Mouse (Mus musculus) stomach, postnatal 0 days (tissue): Measurements from ENCODE around the gene Auts2. TPM values are rescaled to one million over a fixed set of nuclear protein-coding genes. Genes with fewer than 3 reads are reported as not detected.
A peak's percentile ranks its signal among the peaks of the same experiment; 100 is the strongest.

Experiments
- ATAC-seq: fragments of 200-750 bp; cut with Nextera tagmentation; 2 replicates; pipeline ENCODE4 v1.8.0; 2017; ENCODE audit not compliant: low FRiP score, low TSS enrichment
- DNase-seq: peaks from one replicate; pipeline ENCODE4 v3.0.0-alpha.2; 2016; ENCODE audit warnings: low spot score
- H3K27ac ChIP-seq: fragments of 300-500 bp; sonication (generic); replicated peaks from 2 replicates; pipeline ENCODE4 v1.5.1; 2014; ENCODE audit warnings: mild to moderate bottlenecking, control low read depth
- H3K27me3 ChIP-seq: fragments of 300-500 bp; sonication (generic); 2 replicates; pipeline ENCODE4 v1.6.1; 2014; ENCODE audit warnings: low read length; ENCODE audit not compliant: control insufficient read depth, insufficient read depth
- H3K36me3 ChIP-seq: fragments of 300-500 bp; sonication (generic); 2 replicates; pipeline ENCODE4 v1.6.1; 2014; ENCODE audit warnings: low read length, mixed read lengths; ENCODE audit not compliant: control insufficient read depth, insufficient read depth
- H3K4me1 ChIP-seq: fragments of 300-500 bp; sonication (generic); replicated peaks from 2 replicates; pipeline ENCODE4 v1.6.1; 2014; ENCODE audit warnings: antibody characterized with exemption; ENCODE audit not compliant: control insufficient read depth, insufficient read depth
- H3K4me2 ChIP-seq: fragments of 300-500 bp; sonication (generic); replicated peaks from 2 replicates; pipeline ENCODE4 v1.6.1; 2014; ENCODE audit warnings: low read depth, mild to moderate bottlenecking, control low read depth, moderate library complexity
- H3K4me3 ChIP-seq: fragments of 300-500 bp; sonication (generic); 2 replicates; pipeline ENCODE4 v1.5.1; 2014; ENCODE audit warnings: low read depth, low read length, control low read depth
- H3K9ac ChIP-seq: fragments of 300-500 bp; sonication (generic); 2 replicates; pipeline ENCODE4 v1.6.1; 2014; ENCODE audit warnings: mild to moderate bottlenecking, low read length, control low read depth, mixed read lengths
- H3K9me3 ChIP-seq: fragments of 300-500 bp; sonication (generic); 2 replicates; pipeline ENCODE4 v1.6.1; 2016; ENCODE audit warnings: low read length; ENCODE audit not compliant: control insufficient read depth
- CTCF ChIP-seq: IDR thresholded peaks from 2 replicates; pipeline ENCODE4 v1.5.1; 2016; ENCODE audit warnings: antibody characterized with exemption, low read depth, mild to moderate bottlenecking, moderate library complexity
- EP300 ChIP-seq: optimal IDR thresholded peaks from 2 replicates; pipeline ENCODE3; 2016; ENCODE audit warnings: antibody characterized with exemption
- WGBS: fragments of 180-500 bp; shearing (Covaris S2); extraction: QIAGEN DNeasy Blood & Tissue Kit; methylation state at CpG from one replicate; pipeline ENCODE4 v1.1.7; 2014; 5-methylcytosine and 5-hydroxymethylcytosine counted together
- polyA plus RNA-seq: library from polyadenylated mRNA; unstranded; fragments of >200 nt; fragmentation: Nextera tagmentation; extraction: Ambion mirVana; gene quantifications from 2 replicates; pipeline ENCODE4 v1.2.1, GENCODE M21; 2015

Auts2 gene
- polyA plus RNA-seq, 1 experiment from 2014 or later = 7.3 TPM

DNA sequence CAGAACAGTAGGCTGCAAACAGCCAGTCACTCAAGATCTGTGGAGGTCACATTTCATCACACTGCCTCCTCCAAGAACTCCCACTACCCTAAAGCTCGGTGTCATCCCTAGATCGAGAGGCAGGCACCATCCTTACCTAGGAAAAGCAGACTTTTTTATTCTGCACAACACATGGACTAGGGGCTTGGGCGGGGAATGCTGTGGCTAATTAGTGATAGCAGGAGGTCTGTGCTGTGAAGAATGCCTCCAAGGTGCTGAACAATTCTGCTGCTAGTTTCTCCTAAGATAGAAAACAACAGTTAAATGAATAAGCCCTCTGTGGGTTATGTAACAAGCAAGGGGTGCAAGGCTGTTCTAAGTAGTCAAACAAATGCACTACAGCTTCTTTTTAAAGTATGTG, 717.7 kb downstream of the Auts2 start:
- ATAC-seq (no peak), DNase-seq (no peak)
- H3K4me3 ChIP-seq = no peak overlapping the region
- WGBS = 80% methylated on average over 3 of the region's 3 CpGs
- no peak overlapping the region for H3K9ac ChIP-seq
- H3K27ac ChIP-seq = no peak overlapping the region
- TF ChIP-seq EP300 (no peak), CTCF (no peak)
- no peaks in the 10 kb centered on the region for H3K9me3 ChIP-seq
- H3K36me3 ChIP-seq = no peaks in the 10 kb centered on the region
- 0 out of 2 replicates have a peak, but pooled peaks cover 2% of the 10 kb centered on the region for H3K4me1 ChIP-seq
- no peaks in the 10 kb centered on the region for H3K27me3 ChIP-seq
- H3K4me2 ChIP-seq = no peak overlapping the region

DNA sequence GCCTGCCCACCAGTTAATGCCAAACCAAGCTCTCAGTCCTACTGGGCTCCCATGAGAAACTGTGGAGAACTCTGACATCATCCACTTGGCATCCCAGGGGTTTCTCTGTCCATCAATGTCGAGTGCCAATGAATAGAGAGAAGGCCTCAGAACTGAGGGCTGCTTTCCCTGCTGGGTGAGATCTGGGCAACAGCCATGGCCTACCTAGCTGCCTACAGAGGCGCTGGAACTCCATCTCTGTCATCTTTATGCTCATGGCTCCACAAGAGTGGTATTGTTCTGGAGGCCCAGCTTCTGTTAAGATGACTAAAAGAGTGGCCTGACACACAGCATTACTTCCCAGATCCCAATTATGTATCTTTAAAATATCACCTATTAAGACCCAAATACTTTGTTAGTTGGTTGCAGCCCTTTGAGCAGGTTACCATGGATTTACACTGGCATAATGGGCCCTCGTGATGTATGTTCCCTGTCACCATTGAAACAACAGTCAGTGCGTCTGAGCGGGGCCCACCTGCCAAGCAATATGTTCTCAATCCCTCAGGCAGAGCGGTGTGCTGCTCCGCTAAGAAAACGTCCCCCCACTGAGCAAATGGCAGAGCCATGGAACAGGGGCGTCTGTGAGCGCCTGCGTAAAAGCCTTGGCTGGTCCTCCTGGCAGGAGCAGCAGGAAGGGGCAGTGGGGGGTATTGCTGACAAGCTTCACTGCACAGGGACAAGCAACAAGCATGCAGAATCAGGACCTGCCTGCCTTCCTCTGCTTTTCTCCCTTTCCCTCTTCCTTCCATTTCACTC, 718.8 kb downstream of the Auts2 start:
- no peak overlapping the region for H3K27ac ChIP-seq
- 61% methylated on average over 11 of the region's 11 CpGs for WGBS
- no peak overlapping the region for H3K4me3 ChIP-seq
- TF ChIP-seq EP300 (no peak), CTCF (no peak)
- DNase-seq (no peak), ATAC-seq (no peak)
- H3K27me3 ChIP-seq = no peaks in the 10 kb centered on the region
- H3K9me3 ChIP-seq = no peaks in the 10 kb centered on the region
- H3K4me2 ChIP-seq = no peak overlapping the region
- H3K36me3 ChIP-seq = no peaks in the 10 kb centered on the region
- no peak overlapping the region for H3K9ac ChIP-seq
- 0 out of 2 replicates have a peak, but pooled peaks cover 2% of the 10 kb centered on the region for H3K4me1 ChIP-seq

DNA sequence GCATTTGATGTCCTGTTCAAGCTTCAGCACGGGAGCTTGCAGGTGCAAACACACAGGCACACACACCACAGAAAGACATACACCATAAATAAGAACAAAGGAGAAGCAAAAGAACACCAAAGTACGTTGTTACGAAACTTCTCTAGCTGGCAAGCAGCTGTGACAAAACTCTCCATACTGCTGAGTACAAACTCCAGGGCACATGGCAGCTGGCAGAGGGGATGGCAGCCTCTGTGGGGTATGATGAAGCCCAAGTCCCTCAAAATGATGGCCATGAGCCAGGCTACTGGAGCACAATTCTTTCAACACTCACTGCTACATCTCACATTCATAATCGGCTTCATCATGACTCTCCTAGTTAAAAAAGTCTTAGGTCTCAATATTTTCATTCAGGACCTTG, 721.7 kb downstream of the Auts2 start:
- DNase-seq (no peak), ATAC-seq (no peak)
- 75% methylated on average over 4 of the region's 4 CpGs for WGBS
- Histone ChIP-seq H3K4me1 (no peaks in the 10 kb centered on the region), H3K27ac (no peak overlapping the region), H3K9ac (no peak overlapping the region), H3K4me3 (no peak overlapping the region), H3K27me3 (no peaks in the 10 kb centered on the region), H3K4me2 (no peak overlapping the region), H3K9me3 (no peaks in the 10 kb centered on the region), H3K36me3 (no peaks in the 10 kb centered on the region)
- no peak for TF ChIP-seq EP300
- no peak for TF ChIP-seq CTCF

DNA sequence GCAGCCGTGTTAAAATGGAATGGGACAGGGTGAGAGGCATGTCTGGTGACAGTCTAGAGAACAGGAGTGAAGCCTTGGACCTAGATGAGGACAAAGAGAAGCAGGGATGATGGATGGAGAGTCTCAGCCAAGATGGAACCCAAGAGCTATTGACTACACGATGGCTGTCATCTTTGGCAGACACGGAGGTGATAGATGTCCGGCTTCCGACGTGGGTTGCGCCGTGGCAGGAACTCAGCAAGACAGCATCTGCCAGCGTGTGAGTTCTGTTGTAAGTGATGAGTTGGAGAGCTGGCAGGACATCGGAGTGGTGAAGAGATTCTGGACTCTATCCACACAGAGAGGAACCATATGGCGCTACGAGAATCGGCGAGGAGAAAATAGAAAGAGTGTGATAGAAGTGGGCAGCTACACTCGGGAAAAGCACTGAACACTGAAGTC, 723.9 kb downstream of the Auts2 start:
- Histone ChIP-seq H3K4me1 (0 out of 2 replicates have a peak, but pooled peaks cover 3% of the 10 kb centered on the region), H3K4me2 (no peak overlapping the region), H3K4me3 (no peak overlapping the region), H3K9ac (no peak overlapping the region), H3K9me3 (no peaks in the 10 kb centered on the region), H3K27ac (no peak overlapping the region), H3K36me3 (no peaks in the 10 kb centered on the region), H3K27me3 (no peaks in the 10 kb centered on the region)
- TF ChIP-seq CTCF (no peak), EP300 (no peak)
- ATAC-seq = no peak
- WGBS = 88% methylated on average over 15 of the region's 15 CpGs
- DNase-seq = no peak

DNA sequence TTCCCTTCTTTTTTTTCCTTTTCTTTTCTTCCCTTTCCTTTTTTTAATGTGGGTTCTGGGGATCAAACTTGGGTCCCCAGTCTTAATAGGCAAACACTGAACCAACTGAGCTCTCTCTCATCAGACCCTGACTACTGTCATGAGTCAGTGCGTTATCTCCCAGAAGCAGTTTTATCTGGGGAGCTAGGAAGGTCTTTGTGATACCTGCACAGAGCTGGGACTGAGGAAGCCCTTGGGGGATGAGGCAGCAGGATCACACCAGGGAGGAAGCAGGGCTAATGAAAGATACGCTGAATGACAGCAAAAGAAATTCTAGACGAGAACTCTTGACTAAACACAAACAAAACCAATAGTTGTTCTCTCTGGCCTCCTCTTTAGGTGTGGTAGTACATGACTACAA, 727.6 kb downstream of the Auts2 start:
- Histone ChIP-seq H3K4me2 (no peak overlapping the region), H3K27ac (no peak overlapping the region), H3K9me3 (no peaks in the 10 kb centered on the region), H3K4me3 (no peak overlapping the region), H3K27me3 (no peaks in the 10 kb centered on the region), H3K4me1 (peaks cover 3% of the 10 kb centered on the region; the same call in 1 of the 2 replicates), H3K9ac (no peak overlapping the region), H3K36me3 (no peaks in the 10 kb centered on the region)
- 72% methylated on average over 3 of the region's 3 CpGs for WGBS
- DNase-seq (no peak), ATAC-seq (no peak)
- no peak for TF ChIP-seq CTCF
- no peak for TF ChIP-seq EP300

DNA sequence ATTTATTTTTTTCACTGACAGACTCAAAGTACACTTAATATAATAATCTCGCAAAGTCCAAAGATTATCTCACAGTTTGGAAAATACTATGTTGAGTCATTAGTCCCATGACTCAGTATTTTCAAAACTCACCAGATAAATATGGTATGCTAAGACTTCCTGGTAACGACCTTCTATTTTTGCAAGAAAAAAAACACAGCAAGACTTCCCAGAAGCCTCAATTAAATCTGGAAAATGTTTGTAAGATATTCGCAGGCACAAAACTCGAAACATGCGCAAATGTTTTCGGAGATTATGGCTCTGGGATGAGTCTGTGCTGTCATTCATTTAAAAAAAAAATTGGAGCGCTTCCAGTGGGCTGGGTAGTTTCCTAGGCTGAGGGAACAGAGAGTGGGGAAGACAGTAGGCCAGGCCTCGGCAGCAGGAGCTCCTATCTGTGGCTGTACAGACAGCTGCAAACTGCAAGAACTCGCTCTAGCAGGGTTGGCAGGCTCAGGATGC, 728.6 kb downstream of the Auts2 start:
- no peak overlapping the region for H3K4me3 ChIP-seq
- peak; percentile 41 for TF ChIP-seq EP300
- TF ChIP-seq CTCF = no peak
- peak overlapping the region; percentile 73 for H3K27ac ChIP-seq
- peaks cover 3% of the 10 kb centered on the region; the same call in 1 of the 2 replicates for H3K4me1 ChIP-seq
- 26% methylated on average over 9 of the region's 9 CpGs for WGBS
- no peaks in the 10 kb centered on the region for H3K9me3 ChIP-seq
- no peaks in the 10 kb centered on the region for H3K27me3 ChIP-seq
- ATAC-seq (peak; percentile 75), DNase-seq (peak; percentile 36)
- no peak overlapping the region for H3K9ac ChIP-seq
- H3K36me3 ChIP-seq = no peaks in the 10 kb centered on the region
- no peak overlapping the region for H3K4me2 ChIP-seq
